Mouse (Mus musculus) MEL (cell line): ENCODE data around the gene Gng12. TPM values are rescaled to one million over a fixed set of nuclear protein-coding genes. Genes with fewer than 3 reads are reported as not detected.
A peak's percentile ranks its signal among the peaks of the same experiment; 100 is the strongest.

Experiments
- DNase-seq: peaks from one replicate; pipeline ENCODE4 v3.0.0; 2011; ENCODE audit warnings: low read depth, low spot score
- H3K27ac ChIP-seq: 2 replicates; pipeline ENCODE4 v1.5.1; 2012; ENCODE audit warnings: low read depth, mild to moderate bottlenecking, control low read depth, low read length, moderate library complexity; ENCODE audit not compliant: control insufficient read depth
- H3K27me3 ChIP-seq, 2 experiments: fragments of 150-350 bp in 1 of 2; sonication (generic) in 1 of 2; 2 replicates each; pipeline ENCODE4 v1.6.1; 2012; ENCODE audit warnings: low read length in 2 of 2, mild to moderate bottlenecking in 2 of 2, improper control_type of control experiment in 1 of 2, moderate library complexity in 1 of 2; ENCODE audit not compliant: insufficient read depth in 2 of 2, control insufficient read depth in 1 of 2
- H3K36me3 ChIP-seq, 2 experiments: 2 replicates each; pipeline ENCODE4 v1.6.1; 2012 to 2014; ENCODE audit warnings: low read length in 2 of 2, improper control_type of control experiment in 1 of 2, inconsistent platforms in 1 of 2, mild to moderate bottlenecking in 1 of 2; ENCODE audit not compliant: insufficient read depth in 2 of 2, control insufficient read depth in 1 of 2
- H3K4me1 ChIP-seq, 2 experiments: fragments of 150-350 bp in 1 of 2; sonication (generic) in 1 of 2; 2 replicates each; pipeline ENCODE4 v1.6.1; 2012; ENCODE audit warnings: low read length in 2 of 2, improper control_type of control experiment in 1 of 2, mild to moderate bottlenecking in 1 of 2; ENCODE audit not compliant: insufficient read depth in 2 of 2, control insufficient read depth in 1 of 2
- H3K4me3 ChIP-seq, 2 experiments: fragments of 150-350 bp in 1 of 2; sonication (generic) in 1 of 2; 2 replicates each; pipeline ENCODE4 v1.5.1; 2012; ENCODE audit warnings: low read depth in 2 of 2, low read length in 2 of 2, mild to moderate bottlenecking in 2 of 2, moderate library complexity in 2 of 2, control low read depth in 1 of 2, improper control_type of control experiment in 1 of 2; ENCODE audit not compliant: control insufficient read depth in 1 of 2, insufficient read depth in 1 of 2
- H3K79me2 ChIP-seq: 2 replicates; pipeline ENCODE4 v1.6.1; 2012; ENCODE audit warnings: mild to moderate bottlenecking, low read length, moderate library complexity; ENCODE audit not compliant: control insufficient read depth, poor library complexity, insufficient read depth
- H3K9ac ChIP-seq: 2 replicates; pipeline ENCODE4 v1.6.1; 2012; ENCODE audit warnings: low read depth, mild to moderate bottlenecking, control low read depth, low read length, moderate library complexity; ENCODE audit not compliant: control insufficient read depth, poor library complexity, severe bottlenecking
- H3K9me3 ChIP-seq: fragments of 150-350 bp; sonication (generic); replicated peaks from 2 replicates; pipeline ENCODE4 v1.6.1; 2012; ENCODE audit warnings: mild to moderate bottlenecking, low read length, improper control_type of control experiment, moderate library complexity; ENCODE audit not compliant: insufficient read depth
- BHLHE40 ChIP-seq: IDR thresholded peaks from 2 replicates; pipeline ENCODE4 v1.6.1; 2012; ENCODE audit warnings: low read depth, mild to moderate bottlenecking, inconsistent platforms, low read length, improper control_type of control experiment, borderline replicate concordance
- CHD1 ChIP-seq: IDR thresholded peaks from 2 replicates; pipeline ENCODE4 v1.6.1; 2012; ENCODE audit warnings: low read depth, mild to moderate bottlenecking, inconsistent platforms, low read length, improper control_type of control experiment
- CHD2 ChIP-seq: IDR thresholded peaks from 2 replicates; pipeline ENCODE4 v1.6.1; 2011; ENCODE audit warnings: low read length, improper control_type of control experiment
- CTCF ChIP-seq, 3 experiments: IDR thresholded peaks in 2 of 3; conservative IDR thresholded peaks in 1 of 3; 2 replicates each; pipeline ENCODE4 v1.5.1; 2011 to 2012; ENCODE audit warnings: low read length in 3 of 3, low read depth in 2 of 3, mild to moderate bottlenecking in 2 of 3, improper control_type of control experiment in 1 of 3, inconsistent platforms in 1 of 3, mixed read lengths in 1 of 3, moderate library complexity in 1 of 3; ENCODE audit not compliant: control insufficient read depth in 1 of 3, insufficient read depth in 1 of 3, poor library complexity in 1 of 3, severe bottlenecking in 1 of 3
- E2F4 ChIP-seq: IDR thresholded peaks from 2 replicates; pipeline ENCODE4 v1.6.1; 2011; ENCODE audit warnings: low read depth, low read length, improper control_type of control experiment, borderline replicate concordance
- ELF1 ChIP-seq: IDR thresholded peaks from 2 replicates; pipeline ENCODE4 v1.6.1; 2014; ENCODE audit warnings: low read depth, mild to moderate bottlenecking, inconsistent platforms, low read length, improper control_type of control experiment, moderate library complexity
- ETS1 ChIP-seq: IDR thresholded peaks from 2 replicates; pipeline ENCODE4 v1.6.1; 2012; ENCODE audit warnings: low read depth, mild to moderate bottlenecking, inconsistent platforms, low read length, improper control_type of control experiment, moderate library complexity
- GABPA ChIP-seq: IDR thresholded peaks from 2 replicates; pipeline ENCODE4 v1.6.1; 2012; ENCODE audit warnings: low read depth, mild to moderate bottlenecking, inconsistent platforms, low read length, improper control_type of control experiment, moderate library complexity
- GATA1 ChIP-seq: IDR thresholded peaks from 2 replicates; pipeline ENCODE4 v1.6.1; 2011; ENCODE audit warnings: low read depth, low read length, improper control_type of control experiment
- HCFC1 ChIP-seq: IDR thresholded peaks from 2 replicates; pipeline ENCODE4 v1.6.1; 2012; ENCODE audit warnings: low read depth, mild to moderate bottlenecking, inconsistent platforms, low read length, improper control_type of control experiment, moderate library complexity
- KAT2A ChIP-seq: conservative IDR thresholded peaks from 2 replicates; pipeline ENCODE4 v1.6.1; 2012; ENCODE audit warnings: low read depth, low read length, improper control_type of control experiment, inconsistent platforms
- MAFK ChIP-seq: IDR thresholded peaks from 2 replicates; pipeline ENCODE4 v1.6.1; 2011; ENCODE audit warnings: low read depth, mild to moderate bottlenecking, low read length, improper control_type of control experiment, borderline replicate concordance
- MAX ChIP-seq: IDR thresholded peaks from 2 replicates; pipeline ENCODE4 v1.6.1; 2011; ENCODE audit warnings: low read length, improper control_type of control experiment
- MAZ ChIP-seq: IDR thresholded peaks from 2 replicates; pipeline ENCODE4 v1.6.1; 2012; ENCODE audit warnings: low read depth, mild to moderate bottlenecking, inconsistent platforms, low read length, improper control_type of control experiment
- MXI1 ChIP-seq: IDR thresholded peaks from 2 replicates; pipeline ENCODE4 v1.6.1; 2011; ENCODE audit warnings: mild to moderate bottlenecking, low read depth, low read length, improper control_type of control experiment
- MYB ChIP-seq: IDR thresholded peaks from 2 replicates; pipeline ENCODE4 v1.6.1; 2011; ENCODE audit warnings: mild to moderate bottlenecking, low read depth, low read length, improper control_type of control experiment
- NELFE ChIP-seq: IDR thresholded peaks from 2 replicates; pipeline ENCODE4 v1.6.1; 2011; ENCODE audit warnings: low read depth, low read length, improper control_type of control experiment
- NRF1 ChIP-seq: IDR thresholded peaks from 2 replicates; pipeline ENCODE4 v1.6.1; 2014; ENCODE audit warnings: low read depth, mild to moderate bottlenecking, inconsistent platforms, low read length, improper control_type of control experiment, moderate library complexity; ENCODE audit not compliant: poor library complexity, insufficient read depth, severe bottlenecking
- POLR2A ChIP-seq, 2 experiments: IDR thresholded peaks; 2 replicates each; pipeline ENCODE4 v1.6.1; 2011 to 2012; ENCODE audit warnings: low read length in 2 of 2, mild to moderate bottlenecking in 2 of 2, control low read depth in 1 of 2, improper control_type of control experiment in 1 of 2, low read depth in 1 of 2, moderate library complexity in 1 of 2; ENCODE audit not compliant: control insufficient read depth in 1 of 2, insufficient read depth in 1 of 2, poor library complexity in 1 of 2
- POLR2AphosphoS5 ChIP-seq: IDR thresholded peaks from 2 replicates; pipeline ENCODE4 v1.6.1; 2012; ENCODE audit warnings: low read depth, borderline replicate concordance, mild to moderate bottlenecking, inconsistent platforms, low read length, moderate library complexity, mixed read lengths
- RAD21 ChIP-seq: IDR thresholded peaks from 2 replicates; pipeline ENCODE4 v1.6.1; 2011; ENCODE audit warnings: mild to moderate bottlenecking, low read depth, low read length, improper control_type of control experiment
- RCOR1 ChIP-seq: IDR thresholded peaks from 2 replicates; pipeline ENCODE4 v1.6.1; 2012; ENCODE audit warnings: low read depth, mild to moderate bottlenecking, inconsistent platforms, low read length, improper control_type of control experiment
- SMC3 ChIP-seq: IDR thresholded peaks from 2 replicates; pipeline ENCODE4 v1.6.1; 2011; ENCODE audit warnings: low read depth, low read length, improper control_type of control experiment
- TAL1 ChIP-seq: IDR thresholded peaks from 2 replicates; pipeline ENCODE4 v1.6.1; 2012; ENCODE audit warnings: mild to moderate bottlenecking, inconsistent platforms, low read length, moderate library complexity, mixed read lengths
- TBP ChIP-seq: IDR thresholded peaks from 2 replicates; pipeline ENCODE4 v1.8.0; 2011; ENCODE audit warnings: low read depth, low read length, improper control_type of control experiment
- TCF12 ChIP-seq: IDR thresholded peaks from 2 replicates; pipeline ENCODE4 v1.6.1; 2014; ENCODE audit warnings: low read depth, mild to moderate bottlenecking, inconsistent platforms, low read length, improper control_type of control experiment, moderate library complexity
- USF1 ChIP-seq: IDR thresholded peaks from 2 replicates; pipeline ENCODE4 v1.6.1; 2014; ENCODE audit warnings: low read depth, mild to moderate bottlenecking, inconsistent platforms, low read length, improper control_type of control experiment, moderate library complexity
- ZC3H11A ChIP-seq: IDR thresholded peaks from 2 replicates; pipeline ENCODE4 v1.6.1; 2012; ENCODE audit warnings: low read depth, mild to moderate bottlenecking, inconsistent platforms, low read length, improper control_type of control experiment
- ZKSCAN1 ChIP-seq: IDR thresholded peaks from 2 replicates; pipeline ENCODE4 v1.6.1; 2012; ENCODE audit warnings: low read depth, mild to moderate bottlenecking, inconsistent platforms, low read length, improper control_type of control experiment, moderate library complexity
- ZMIZ1 ChIP-seq: IDR thresholded peaks from 2 replicates; pipeline ENCODE4 v1.6.1; 2012; ENCODE audit warnings: low read depth, mild to moderate bottlenecking, inconsistent platforms, low read length, improper control_type of control experiment, moderate library complexity
- polyA plus RNA-seq, 2 experiments: library from polyadenylated mRNA; stranded (reverse) in 1 of 2; unstranded in 1 of 2; fragments of >175 nt in 1 of 2; fragments of >200 nt in 1 of 2; gene quantifications; 2 replicates each; pipeline versions ENCODE4 v1.2.1 to v1.2.4; 2012; ENCODE audit warnings: low replicate concordance in 2 of 2, low read depth in 1 of 2; ENCODE audit not compliant: insufficient read length in 2 of 2, insufficient read depth in 1 of 2, missing spikeins in 1 of 2
- total RNA-seq: library from RNA; depleted of rRNA; stranded (reverse); fragments of 300-350 nt; gene quantifications from 2 replicates; pipeline ENCODE4 v1.2.3, GENCODE M21; 2012

Gene Gng12
- total and polyA plus RNA-seq, 3 experiments: 16.8 to 44.0 TPM; not detected in 1

DNA sequence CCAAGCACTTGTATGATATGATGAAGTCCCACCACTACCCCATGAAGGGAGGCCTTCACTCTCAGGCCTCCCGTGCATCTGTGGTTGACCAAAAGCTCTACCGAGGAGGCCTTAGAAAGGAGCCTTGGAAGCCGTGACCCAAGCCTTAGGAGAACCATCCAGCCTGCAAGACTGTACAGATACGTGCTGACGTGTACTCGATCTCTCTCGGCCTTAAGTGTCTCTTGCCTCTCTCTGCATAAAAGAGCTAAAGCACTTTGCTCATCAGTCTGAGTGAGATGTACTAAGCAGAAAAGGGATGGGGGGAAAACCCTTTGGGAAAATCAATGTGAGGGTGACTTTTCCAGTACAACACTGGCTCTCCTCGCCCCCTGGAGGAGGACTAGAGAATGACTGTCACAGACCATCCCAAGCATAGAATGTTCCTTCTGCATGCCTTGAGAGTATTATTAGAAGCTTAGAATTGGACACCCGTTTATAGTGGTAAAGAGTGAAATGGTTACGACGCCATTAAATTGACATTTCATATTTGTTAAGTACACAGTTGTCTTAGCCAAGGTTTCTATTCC, 59.0 kb downstream of the Gng12 start:
- Histone ChIP-seq H3K4me1 (peaks cover 31 to 50% of the 10 kb centered on the region in 2 experiments), H3K79me2 (no peaks in the 10 kb centered on the region; the same call in 1 of the 2 replicates), H3K27ac (peak overlapping the region; percentile 99), H3K4me3 (no peak overlapping the region), H3K36me3 (peaks cover 0 to 57% of the 10 kb centered on the region in 2 experiments; a peak in 2 of 4 replicates), H3K9ac (no peak overlapping the region; the same call in 1 of the 2 replicates), H3K9me3 (no peaks in the 10 kb centered on the region), H3K27me3 (no peaks in the 10 kb centered on the region)
- TF ChIP-seq SMC3 (peak; percentile 50), HCFC1 (no peak), RAD21 (peak; percentile 49), CTCF (IDR thresholded peaks at IDR 0.05 in 2 of 3, conservative IDR thresholded peaks at IDR 0.05 in 1 of 3; ENCODE audit: control insufficient read depth in 1 of 3, insufficient read depth in 1 of 3, low read depth in 2 of 3, low read length in 3 of 3, poor library complexity in 1 of 3, severe bottlenecking in 1 of 3) (peak; percentile 52 to 63 (median 58)), MAFK (no peak), TCF12 (no peak), ZC3H11A (no peak; the same call in 1 of the 2 replicates)
- DNase-seq: peak; percentile 53

GRCm38 (mm10) chr6:66958466-66959235, 62.5 kb downstream of the Gng12 start:
- no peaks in the 10 kb centered on the region for H3K9me3 ChIP-seq
- peak; percentile 71 for DNase-seq
- no peaks in the 10 kb centered on the region for H3K27me3 ChIP-seq
- no peaks in the 10 kb centered on the region; the same call in 1 of the 2 replicates for H3K79me2 ChIP-seq
- no peak overlapping the region for H3K9ac ChIP-seq
- H3K27ac ChIP-seq: peak overlapping the region; percentile 35; the same call in 1 of the 2 replicates
- peaks cover 29 to 32% of the 10 kb centered on the region in 2 experiments for H3K4me1 ChIP-seq
- no peak overlapping the region for H3K4me3 ChIP-seq
- H3K36me3 ChIP-seq: peaks cover 0 to 38% of the 10 kb centered on the region in 2 experiments; a peak in 3 of 4 replicates
- no peak for TF ChIP-seq RAD21
- TF ChIP-seq GABPA: no peak
- no peak for TF ChIP-seq BHLHE40
- TF ChIP-seq ZMIZ1: no peak
- TF ChIP-seq GATA1: peak; percentile 63; the same call in 1 of the 2 replicates
- TF ChIP-seq KAT2A: no peak
- TF ChIP-seq E2F4: no peak
- TF ChIP-seq MAFK: no peak
- TF ChIP-seq ETS1: no peak
- no peak for TF ChIP-seq MAZ
- TF ChIP-seq SMC3: no peak
- TF ChIP-seq USF1: no peak
- no peak for TF ChIP-seq POLR2AphosphoS5
- no peak for TF ChIP-seq ZC3H11A
- TF ChIP-seq POLR2A (IDR thresholded peaks at IDR 0.05; ENCODE audit: control insufficient read depth in 1 of 2, insufficient read depth in 1 of 2, low read depth in 1 of 2, low read length in 2 of 2, poor library complexity in 1 of 2): no peak
- TF ChIP-seq TAL1: no peak
- no peak for TF ChIP-seq CHD2
- TF ChIP-seq TBP: no peak
- TF ChIP-seq ZKSCAN1: no peak
- no peak for TF ChIP-seq NELFE
- no peak for TF ChIP-seq MYB
- TF ChIP-seq MAX: 0 out of 2 replicates have a peak, but pooled peaks have one; percentile 10
- no peak for TF ChIP-seq CHD1
- no peak for TF ChIP-seq RCOR1
- no peak for TF ChIP-seq ELF1
- TF ChIP-seq NRF1: no peak
- TF ChIP-seq MXI1: peak; percentile 21; the same call in 1 of the 2 replicates
